Mouse (Mus musculus): ENCODE results near the gene Ppp1cb. TPM values are rescaled to one million over a fixed set of nuclear protein-coding genes. Genes with fewer than 3 reads are reported as not detected.

Gene Ppp1cb
- total RNA-seq, 4 experiments from 2014 or later, result 307 to 478 (median 386) TPM

DNA sequence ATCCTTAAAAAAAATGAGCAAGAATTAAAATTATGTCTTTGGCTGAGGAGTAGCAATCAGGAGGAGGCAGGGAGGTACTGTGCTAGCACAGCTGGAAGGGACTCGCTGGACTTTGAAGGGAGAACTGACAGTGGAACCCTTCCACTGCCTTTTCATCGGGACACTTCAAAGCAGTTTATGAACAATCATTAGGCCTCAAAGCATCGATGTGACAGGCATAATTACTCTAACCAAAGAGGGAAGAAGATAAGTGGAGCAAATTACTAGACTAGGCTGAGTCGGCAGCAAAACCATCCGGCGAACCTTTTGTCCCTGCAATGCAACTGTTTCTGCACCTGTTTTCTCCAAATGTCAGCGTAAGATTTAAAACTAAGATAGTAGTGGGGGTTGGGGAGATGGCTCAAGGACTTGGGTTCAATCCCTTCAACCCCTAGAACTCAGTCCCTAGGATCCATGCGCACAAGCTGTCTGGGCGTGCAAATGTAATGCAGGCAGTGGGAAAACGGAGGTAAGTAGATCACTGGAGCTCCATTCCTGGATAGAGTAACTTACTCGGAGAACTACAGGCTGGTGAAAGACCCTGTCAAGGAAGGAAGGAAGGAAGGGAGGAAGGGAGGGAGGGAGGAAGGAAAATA is 13.2 kb upstream of the Ppp1cb start:
- no peak for DNase-seq

DNA sequence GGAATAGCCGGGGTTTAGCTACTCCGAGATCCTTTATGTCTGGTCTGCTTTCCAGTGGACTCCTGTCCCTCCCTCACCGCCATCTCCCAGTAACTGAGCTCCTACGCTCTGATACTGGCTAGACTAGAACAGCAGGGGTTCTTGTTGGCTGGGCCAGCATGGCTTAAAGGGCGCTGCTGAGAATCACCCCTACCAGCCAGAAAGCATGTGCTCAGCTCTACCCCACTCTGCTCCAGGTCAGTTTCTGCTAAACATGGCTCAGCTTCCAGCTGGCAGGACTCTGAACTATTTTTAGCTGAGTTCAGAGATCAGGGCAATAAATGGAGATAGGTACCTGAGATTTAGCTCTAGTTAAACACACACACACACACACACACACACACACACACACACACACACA is 12.2 kb upstream of the Ppp1cb start:
- no peak for DNase-seq

DNA sequence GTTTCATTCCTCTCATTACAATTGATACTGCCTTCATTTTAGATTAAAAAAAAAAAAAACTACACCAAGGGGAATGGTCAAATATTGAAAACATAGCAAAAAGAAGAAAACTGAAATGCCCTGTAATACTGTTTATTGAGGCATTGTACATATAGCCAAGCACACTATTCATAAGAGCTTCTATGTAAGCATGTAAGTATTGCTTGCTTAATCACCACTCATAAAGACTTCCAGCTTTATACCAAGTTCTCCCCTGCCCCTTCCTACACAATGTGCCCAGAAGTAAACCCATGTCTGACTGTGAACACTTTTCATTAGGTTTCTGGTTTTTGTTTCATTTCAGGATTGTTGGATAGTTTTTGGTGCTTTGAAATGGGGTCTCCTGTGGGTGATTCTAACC is 11.8 kb upstream of the Ppp1cb start:
- no peak for DNase-seq

DNA sequence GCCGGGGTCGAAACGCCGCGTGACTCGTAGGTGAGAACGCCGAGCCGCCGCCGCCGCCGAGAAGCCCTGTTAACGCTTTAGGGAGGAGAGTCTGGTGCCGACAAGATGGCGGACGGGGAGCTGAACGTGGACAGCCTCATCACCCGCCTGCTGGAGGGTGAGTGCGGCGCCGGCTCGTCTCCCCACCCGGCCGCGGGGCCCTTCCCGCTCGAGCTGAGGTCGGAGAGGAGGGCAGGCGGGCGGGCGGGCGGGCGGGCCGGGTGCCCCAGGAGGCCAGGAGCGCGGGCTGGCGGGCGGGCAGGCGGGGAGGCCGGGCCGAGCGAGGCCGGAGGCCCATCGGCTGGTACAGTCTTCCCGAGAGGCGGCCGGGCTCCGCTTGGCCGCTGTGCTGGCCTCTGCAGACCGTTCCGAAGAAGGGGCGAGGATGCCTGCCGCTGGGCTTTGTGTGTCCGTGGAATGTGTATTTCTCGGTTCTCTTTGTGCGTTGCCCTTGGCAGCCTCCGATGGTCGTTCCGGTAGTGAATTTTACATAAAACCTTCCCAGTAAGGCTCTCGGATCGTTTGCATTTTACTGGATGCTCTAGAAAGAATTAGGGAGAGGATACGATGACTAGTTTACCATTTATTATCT is 723 bp downstream of the Ppp1cb start:
- DNase-seq, result no peak

DNA sequence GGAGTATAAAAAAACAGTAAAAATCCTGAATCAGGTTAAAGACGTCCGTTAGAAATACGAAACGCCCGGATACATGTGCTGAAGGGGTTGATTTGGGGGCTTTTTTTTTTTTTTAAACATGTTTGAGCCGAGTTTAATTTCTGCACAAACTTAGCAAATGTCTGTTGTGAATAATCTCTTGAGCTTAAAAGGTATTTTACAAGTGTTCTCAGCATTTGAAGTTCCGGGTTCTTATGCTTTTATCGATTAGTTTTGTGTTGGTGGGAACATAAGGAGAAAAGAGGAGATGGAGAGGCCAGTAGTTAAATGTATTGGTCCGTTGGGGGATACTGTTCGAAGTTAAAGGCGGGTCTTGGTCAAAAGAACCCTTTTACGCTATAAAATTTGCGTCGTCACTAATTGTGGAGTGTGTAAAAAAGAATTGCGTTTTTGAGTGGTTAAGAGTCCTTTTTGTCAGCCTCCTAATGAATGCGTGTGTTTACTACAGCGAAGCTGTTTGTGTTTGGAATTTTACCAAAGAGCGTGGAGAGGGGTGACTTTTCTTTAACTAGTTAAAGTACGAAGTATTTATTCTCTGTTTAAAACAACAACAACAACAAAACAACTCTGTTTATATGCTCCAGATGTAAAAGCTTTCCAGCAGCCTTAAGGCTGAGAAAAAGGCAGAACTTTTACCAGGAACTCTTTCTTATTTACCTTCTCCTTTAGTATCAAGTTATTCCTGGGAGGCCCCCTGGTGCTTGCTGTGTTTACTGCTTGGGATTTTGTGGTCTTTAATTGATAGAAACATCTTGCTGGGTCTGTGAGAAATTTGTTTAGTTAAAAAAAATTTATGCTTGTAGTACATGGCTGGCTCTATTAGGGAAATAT is 1.5 kb downstream of the Ppp1cb start:
- no peak for DNase-seq

DNA sequence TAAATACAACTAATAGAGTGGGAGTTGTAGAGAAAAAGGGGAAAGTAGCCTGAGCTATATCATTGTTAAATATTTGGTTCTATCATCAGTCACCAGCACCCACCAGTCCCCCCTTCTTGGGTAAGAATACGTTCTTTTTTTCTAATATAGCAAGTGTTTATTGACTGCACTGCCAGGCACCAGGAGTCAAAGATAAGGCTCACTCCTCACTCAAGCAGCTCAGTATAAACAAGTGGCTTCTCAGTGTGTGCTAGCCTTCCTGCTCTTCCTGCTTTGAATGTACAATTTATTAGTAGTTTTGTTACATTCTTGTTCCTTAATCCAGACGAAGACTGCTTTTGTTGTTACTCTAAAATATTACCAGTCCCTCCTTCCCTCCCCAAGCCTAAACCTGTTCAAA is 2.3 kb downstream of the Ppp1cb start:
- DNase-seq, result no peak

DNA sequence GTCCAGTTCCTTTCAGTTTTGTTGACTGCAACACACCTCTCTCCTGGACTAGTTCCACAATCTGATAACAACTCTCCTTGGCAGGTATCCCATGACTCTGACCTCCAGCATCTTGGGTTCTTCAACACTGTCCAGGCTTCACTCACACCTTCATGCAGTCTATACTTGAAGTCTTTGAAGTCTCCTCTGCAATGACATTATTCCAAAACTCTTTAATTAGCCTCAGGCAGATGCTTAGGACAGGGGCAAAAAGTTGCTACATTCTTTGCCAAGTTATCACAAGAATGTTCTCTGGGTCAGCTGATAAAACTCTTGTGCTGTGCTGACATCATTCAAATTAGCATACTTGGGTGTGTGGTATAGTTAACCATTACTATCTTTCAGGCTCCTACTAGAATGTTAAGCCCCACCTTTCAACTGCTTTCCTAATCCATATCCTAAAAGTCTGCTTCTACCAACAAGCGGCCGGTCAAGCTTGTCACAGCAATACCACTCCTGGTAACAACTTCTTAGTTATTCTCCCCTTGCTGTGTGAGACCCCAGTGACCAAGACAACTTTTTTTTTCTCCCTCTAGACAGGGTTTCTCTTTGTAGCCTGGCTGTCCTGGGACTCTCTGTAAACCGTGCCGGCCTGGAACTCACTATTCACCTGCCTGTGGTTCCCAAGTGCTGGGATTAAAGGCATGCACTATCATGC is 13.8 kb downstream of the Ppp1cb start:
- DNase-seq, result peak; percentile 30

DNA sequence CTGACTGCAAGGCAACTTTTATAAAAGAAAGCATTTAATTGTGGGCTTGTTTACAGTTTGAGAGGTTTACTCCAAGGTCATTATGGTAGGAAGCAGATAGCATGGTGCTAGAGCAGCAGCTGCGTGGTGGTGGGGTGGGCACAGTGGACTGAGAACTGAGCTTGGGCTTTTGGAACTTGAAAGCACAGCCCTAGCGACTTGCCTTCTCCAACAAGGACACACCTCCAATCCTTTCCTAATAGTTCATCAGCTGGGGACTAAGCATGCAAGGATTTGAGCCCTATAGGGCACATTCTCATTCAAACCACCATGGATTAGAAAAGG is 14.3 kb downstream of the Ppp1cb start:
- DNase-seq, result no peak

DNA sequence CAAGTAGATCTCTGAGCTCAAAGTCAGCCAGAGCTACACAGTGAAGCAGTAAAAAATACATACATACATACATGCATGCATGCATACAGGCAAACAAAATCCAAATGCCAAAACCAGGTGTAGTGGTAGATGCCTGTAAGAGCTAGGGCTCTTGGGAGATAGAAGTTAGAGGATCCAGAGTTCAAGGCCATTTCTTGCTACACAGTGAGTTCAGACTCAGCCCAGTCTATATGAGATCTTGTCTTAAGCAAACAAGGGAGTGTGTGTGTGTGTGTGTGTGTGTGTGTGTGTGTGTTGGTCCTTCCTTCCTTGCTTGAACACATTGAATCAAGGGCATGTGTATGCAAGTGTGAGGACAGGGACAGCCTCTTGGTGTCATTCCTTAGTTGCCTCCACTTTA is 17.9 kb downstream of the Ppp1cb start:
- DNase-seq, result no peak

DNA sequence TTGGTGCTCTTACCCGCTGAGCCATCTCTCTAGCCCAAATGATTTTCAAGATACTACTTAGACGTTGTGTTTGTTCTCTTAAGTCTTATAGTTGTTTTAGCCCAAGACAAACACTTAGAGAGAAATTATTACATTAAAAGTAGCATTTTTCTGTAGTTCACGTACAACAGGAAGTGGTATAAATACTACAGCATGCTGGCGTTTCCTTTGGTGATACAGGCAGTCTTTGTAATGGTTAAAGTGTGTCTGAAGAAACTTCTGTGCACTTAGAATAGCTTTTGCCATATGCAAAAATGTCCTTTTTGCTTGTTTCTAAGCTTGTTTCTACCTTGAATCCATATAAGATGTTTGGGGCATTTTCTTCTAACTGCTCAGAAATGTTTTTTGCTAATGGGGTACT is 20.3 kb downstream of the Ppp1cb start:
- no peak for DNase-seq

DNA sequence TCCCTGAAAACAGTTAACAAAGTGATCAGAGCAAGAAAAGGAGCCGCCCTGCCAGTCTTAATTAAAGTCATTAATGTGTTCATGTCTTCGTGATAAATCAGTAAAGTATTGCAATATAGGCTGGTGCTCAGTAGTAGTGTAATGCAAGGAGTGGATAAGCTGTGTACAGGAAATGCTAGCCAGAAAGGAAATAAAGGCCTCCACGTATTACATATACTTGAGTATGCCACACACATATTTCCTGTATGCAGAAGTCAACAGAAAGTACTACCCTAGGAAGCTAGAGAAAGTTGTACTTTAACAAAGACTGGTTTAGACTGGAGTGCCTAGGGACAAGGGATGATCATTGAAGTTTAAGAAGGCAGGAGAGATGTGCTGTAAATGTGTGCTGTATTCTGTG is 26.8 kb downstream of the Ppp1cb start:
- no peak for DNase-seq

DNA sequence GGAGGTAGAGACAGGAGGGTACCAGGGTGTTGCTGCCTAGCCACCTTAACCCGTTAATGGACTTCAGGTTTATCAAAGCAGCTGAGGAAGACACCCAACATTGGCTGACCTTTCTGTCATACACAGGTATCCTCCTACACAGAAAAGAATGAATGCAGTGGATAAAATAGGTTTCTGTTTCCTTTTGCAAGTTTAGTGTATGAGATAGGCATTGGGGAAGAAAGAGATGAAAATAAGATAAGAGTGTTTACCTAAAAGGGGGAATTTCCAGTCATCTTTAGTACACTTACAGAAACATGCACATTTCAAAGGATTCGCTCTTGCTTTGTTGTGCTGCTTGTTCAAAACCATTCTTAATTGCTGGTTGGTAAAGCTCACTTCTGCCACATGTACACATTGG is 29.4 kb downstream of the Ppp1cb start:
- no peak for DNase-seq

DNA sequence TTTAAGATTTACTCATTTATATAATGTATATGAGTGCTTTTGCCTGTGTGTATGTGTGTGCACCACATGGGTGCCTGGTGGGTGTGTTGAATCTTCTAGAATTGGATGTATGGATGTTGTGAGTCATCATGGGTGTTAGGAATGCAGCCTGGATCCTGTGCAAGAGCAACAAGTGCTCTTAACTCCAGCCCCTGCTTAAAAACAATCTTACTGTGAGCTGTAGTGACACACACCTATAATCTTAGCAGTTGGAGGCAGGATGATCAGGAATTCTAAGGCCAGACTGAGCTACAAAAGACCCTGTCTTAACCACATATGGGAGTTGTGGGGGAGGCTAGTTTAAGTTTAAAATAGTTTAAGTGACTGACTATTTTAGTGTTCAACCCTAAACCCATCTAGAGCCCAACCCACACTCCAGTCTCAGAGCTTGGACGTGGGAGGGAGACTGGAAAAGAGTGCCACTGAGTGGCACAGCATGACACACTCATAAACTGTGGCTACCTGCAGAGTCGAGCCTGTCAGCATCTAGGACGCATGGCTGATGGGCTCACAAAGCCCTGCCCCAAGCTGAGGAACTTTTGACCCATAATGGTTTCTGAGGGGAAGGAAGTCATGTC is 35.5 kb downstream of the Ppp1cb start:
- no peak for DNase-seq

DNA sequence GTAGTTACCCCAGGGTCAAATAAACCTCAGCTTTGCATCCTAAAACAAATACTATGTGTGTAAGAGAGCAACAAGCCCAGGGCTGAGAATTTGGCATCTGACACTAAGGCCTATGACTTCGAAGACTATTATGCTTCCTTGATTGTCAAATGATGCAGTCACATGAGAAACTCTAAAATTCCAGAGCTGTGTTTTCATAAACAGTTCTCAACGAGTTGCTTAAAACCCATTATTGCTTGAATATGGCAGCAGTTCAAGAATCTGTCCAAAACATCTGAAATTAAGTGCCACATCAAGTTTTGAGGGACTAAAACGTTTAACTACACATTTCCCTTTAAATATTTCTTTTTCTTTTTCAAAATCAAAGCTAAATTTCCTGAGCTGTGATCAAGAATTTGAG is 50.1 kb downstream of the Ppp1cb start:
- DNase-seq, result no peak

DNA sequence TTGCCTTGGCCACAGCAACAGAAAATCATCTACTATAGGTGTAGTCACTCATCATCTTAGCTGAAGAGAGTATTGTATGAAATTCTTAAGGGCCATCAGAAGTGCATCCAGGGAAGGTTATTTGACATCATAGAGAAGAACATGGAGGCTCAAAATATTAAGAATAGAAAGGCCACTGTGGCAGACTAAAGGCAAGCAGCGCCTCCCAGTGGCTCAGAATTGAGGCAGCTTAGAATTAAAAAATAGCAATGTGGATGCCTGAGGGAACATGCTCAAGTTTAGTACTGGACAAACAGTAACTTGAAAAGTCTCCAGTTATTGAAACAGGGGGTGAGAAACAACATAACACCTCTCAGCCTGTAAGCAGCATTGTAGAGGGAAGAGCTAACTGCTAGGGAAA is 61.7 kb downstream of the Ppp1cb start:
- DNase-seq, result peak; percentile 16

DNA sequence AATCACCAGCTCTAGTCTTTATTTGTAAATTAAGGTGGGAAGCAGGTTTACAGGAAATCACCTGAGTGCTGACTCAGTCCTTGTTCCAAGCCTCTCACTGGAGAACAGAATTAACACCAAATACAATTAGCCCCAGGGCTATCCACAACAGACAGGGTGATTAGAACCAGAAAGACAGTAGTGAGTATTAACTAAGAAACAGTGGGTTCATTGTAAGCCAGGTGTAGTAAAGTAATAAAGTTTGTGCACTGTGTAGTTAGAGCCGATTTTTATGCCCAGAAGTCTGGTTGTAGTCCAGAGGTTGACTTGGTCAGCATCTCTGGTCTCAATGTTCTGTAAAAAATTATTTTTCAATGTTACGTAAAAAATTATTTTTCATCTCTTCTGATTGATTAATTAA is 90.8 kb downstream of the Ppp1cb start:
- DNase-seq, result no peak

DNA sequence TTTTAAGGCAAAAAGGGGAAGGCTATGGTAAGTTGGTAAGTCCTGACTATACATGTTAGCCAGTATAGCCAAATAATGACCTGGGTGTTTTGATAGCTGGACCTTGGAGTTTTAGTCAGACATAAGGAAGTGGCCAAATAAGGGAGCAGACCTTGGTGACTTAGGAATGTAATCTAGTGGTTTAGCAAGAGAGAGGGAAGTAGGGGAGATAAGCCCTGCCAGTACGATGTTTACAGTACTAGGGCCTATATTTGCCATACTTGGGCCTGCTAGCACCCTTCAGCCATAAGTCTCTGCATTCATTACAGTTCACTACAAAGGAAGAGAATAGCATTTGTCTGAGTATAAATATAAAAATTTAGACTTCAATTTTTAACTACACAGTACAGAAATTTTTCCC is 106.1 kb downstream of the Ppp1cb start:
- no peak for DNase-seq

Other genes starting within 250 kb of the Ppp1cb start
- under 1 TPM in 2 of 4 experiments, not detected in 2; 0.12 to 0.28 TPM for gene Plb1, start 226.1 kb upstream of the Ppp1cb start, total RNA-seq (2022)
- 10 to 100 TPM; 38.1 to 49.1 (median 43.7) TPM for gene Yes1, start 152.3 kb downstream of the Ppp1cb start, total RNA-seq (2022)